Mouse (Mus musculus) intestine, embryonic 14.5 days (tissue): ENCODE data around the gene H13. TPM values are rescaled to one million over a fixed set of nuclear protein-coding genes. Genes with fewer than 3 reads are reported as not detected.

Experiments used
- ATAC-seq: fragments of 200-750 bp; cut with Nextera tagmentation; replicated peaks from 2 replicates; pipeline ENCODE4 v1.8.0; 2017; ENCODE audit warnings: low read depth, moderate number of reproducible peaks, moderate TSS enrichment, moderate library complexity; ENCODE audit not compliant: low FRiP score, low TSS enrichment
- DNase-seq: peaks from one replicate; pipeline ENCODE4 v3.0.0-alpha.2; 2018; ENCODE audit warnings: low spot score
- H3K27ac ChIP-seq: fragments of 300-500 bp; sonication (generic); 2 replicates; pipeline ENCODE4 v1.5.1; 2014; ENCODE audit warnings: low read depth, mild to moderate bottlenecking, control low read depth
- H3K27me3 ChIP-seq: fragments of 300-500 bp; sonication (generic); replicated peaks from 2 replicates; pipeline ENCODE4 v1.6.1; 2014; ENCODE audit warnings: low read length, control low read depth; ENCODE audit not compliant: control insufficient read depth, insufficient read depth
- H3K36me3 ChIP-seq: fragments of 300-500 bp; sonication (generic); 2 replicates; pipeline ENCODE4 v1.6.1; 2014; ENCODE audit warnings: low read length, control low read depth; ENCODE audit not compliant: control insufficient read depth, insufficient read depth
- H3K4me1 ChIP-seq: fragments of 300-500 bp; sonication (generic); replicated peaks from 2 replicates; pipeline ENCODE4 v1.6.1; 2014; ENCODE audit warnings: low read length, control low read depth, mixed read lengths; ENCODE audit not compliant: control insufficient read depth, insufficient read depth
- H3K4me2 ChIP-seq: fragments of 300-500 bp; sonication (generic); 2 replicates; pipeline ENCODE4 v1.6.1; 2014; ENCODE audit warnings: low read length
- H3K4me3 ChIP-seq: fragments of 300-500 bp; sonication (generic); 2 replicates; pipeline ENCODE4 v1.5.1; 2014; ENCODE audit warnings: low read depth, low read length, control low read depth, mixed read lengths
- H3K9ac ChIP-seq: fragments of 300-500 bp; sonication (generic); 2 replicates; pipeline ENCODE4 v1.6.1; 2014; ENCODE audit warnings: mild to moderate bottlenecking, low read length
- H3K9me3 ChIP-seq: fragments of 300-500 bp; sonication (generic); 2 replicates; pipeline ENCODE4 v1.6.1; 2016; ENCODE audit warnings: low read length, control low read depth; ENCODE audit not compliant: control insufficient read depth
- WGBS: fragments of 180-500 bp; shearing (Covaris S2); extraction: QIAGEN DNeasy Blood & Tissue Kit; methylation state at CpG from one replicate; pipeline ENCODE4 v1.1.7; 2014; 5-methylcytosine and 5-hydroxymethylcytosine counted together
- polyA plus RNA-seq: library from polyadenylated mRNA; unstranded; fragments of >200 nt; fragmentation: Nextera tagmentation; extraction: Ambion mirVana; gene quantifications from 2 replicates; pipeline ENCODE4 v1.2.1, GENCODE M21; 2014

Gene H13
- polyA plus RNA-seq, 1 experiment from 2014 or later = 113 TPM

- no peak for ATAC-seq
- 59% methylated on average over 9 of the region's 9 CpGs for WGBS
- DNase-seq = no peak
Observed at GRCm38 (mm10) chr2:152670983-152671641, 1.9 kb downstream of the H13 start.

DNA sequence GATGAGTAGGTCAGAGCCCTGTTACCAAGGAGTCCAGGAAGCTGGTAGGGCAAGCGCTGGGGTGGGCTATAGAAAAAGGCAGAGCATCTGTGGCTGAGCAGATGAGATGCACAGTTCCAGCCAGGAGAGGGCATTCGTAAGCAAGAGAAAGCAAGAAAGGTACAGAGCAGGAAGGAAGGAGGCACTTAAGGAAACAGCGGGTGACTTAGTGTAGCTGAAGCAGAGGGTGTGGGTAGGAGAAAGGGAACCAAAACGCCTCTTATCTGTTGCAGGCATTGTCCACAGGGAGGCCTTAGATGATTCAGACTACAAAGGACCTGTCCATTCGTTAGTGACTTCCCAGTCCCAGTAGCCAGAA is 2.4 kb downstream of the H13 start:
- no peaks in the 10 kb centered on the region for H3K9me3 ChIP-seq
- peak overlapping the region; percentile 85 for H3K4me3 ChIP-seq
- peak; percentile 73 for DNase-seq
- H3K4me1 ChIP-seq = peaks cover 19% of the 10 kb centered on the region
- H3K9ac ChIP-seq = no peak overlapping the region
- H3K27me3 ChIP-seq = no peaks in the 10 kb centered on the region
- WGBS = 38% methylated on average over 5 of the region's 5 CpGs
- H3K27ac ChIP-seq = no peak overlapping the region
- peaks cover 36% of the 10 kb centered on the region for H3K36me3 ChIP-seq
- 0 out of 2 replicates have a peak, but pooled peaks have one; percentile 16 for ATAC-seq
- peak overlapping the region; percentile 88 for H3K4me2 ChIP-seq

More at GRCm38 (mm10) chr2:152670983-152671641, 1.9 kb downstream of the H13 start:
- Histone ChIP-seq H3K27me3 (no peaks in the 10 kb centered on the region), H3K9ac (peak overlapping the region; percentile 96), H3K4me2 (peak overlapping the region; percentile 88), H3K27ac (peak overlapping the region; percentile 95; the same call in 1 of the 2 replicates), H3K4me3 (peak overlapping the region; percentile 85), H3K9me3 (no peaks in the 10 kb centered on the region), H3K36me3 (peaks cover 31% of the 10 kb centered on the region), H3K4me1 (peaks cover 19% of the 10 kb centered on the region)

DNA sequence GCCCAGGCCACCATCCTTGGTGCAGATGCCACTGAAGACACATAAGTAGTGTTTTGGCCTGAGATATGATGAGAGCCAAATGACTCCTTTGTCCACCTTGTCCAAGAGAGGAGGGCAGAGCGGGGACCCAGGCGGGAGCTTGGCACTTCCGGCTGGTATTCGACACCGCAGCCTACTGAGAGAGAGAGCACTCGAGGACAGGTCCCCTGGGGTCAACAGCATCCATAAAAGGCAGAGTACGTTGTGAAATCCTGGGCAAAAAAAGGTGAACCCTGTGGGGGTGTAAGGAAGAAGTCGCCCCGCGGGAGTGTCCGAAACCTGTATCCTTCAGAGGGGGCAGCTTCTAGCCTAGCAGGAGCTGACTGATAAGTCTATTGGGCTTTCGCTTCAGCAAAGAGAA is 2.9 kb downstream of the H13 start:
- ATAC-seq = no peak
- H3K27ac ChIP-seq = no peak overlapping the region
- no peak overlapping the region for H3K9ac ChIP-seq
- peaks cover 42% of the 10 kb centered on the region for H3K36me3 ChIP-seq
- WGBS = 83% methylated on average over 12 of the region's 12 CpGs
- H3K4me3 ChIP-seq = peak overlapping the region; percentile 85
- H3K4me1 ChIP-seq = peaks cover 19% of the 10 kb centered on the region
- no peaks in the 10 kb centered on the region for H3K27me3 ChIP-seq
- DNase-seq = no peak
- H3K4me2 ChIP-seq = peak overlapping the region; percentile 88
- H3K9me3 ChIP-seq = no peaks in the 10 kb centered on the region

- no peak for ATAC-seq
- no peak for DNase-seq
- Histone ChIP-seq H3K27me3 (no peaks in the 10 kb centered on the region), H3K27ac (no peak overlapping the region), H3K4me1 (peaks cover 19% of the 10 kb centered on the region), H3K9ac (no peak overlapping the region), H3K9me3 (no peaks in the 10 kb centered on the region), H3K4me2 (no peak overlapping the region), H3K36me3 (peaks cover 60% of the 10 kb centered on the region), H3K4me3 (no peak overlapping the region)
- 76% methylated on average over 11 of the region's 11 CpGs for WGBS
Observed at GRCm38 (mm10) chr2:152674148-152674547, 4.9 kb downstream of the H13 start.

DNA sequence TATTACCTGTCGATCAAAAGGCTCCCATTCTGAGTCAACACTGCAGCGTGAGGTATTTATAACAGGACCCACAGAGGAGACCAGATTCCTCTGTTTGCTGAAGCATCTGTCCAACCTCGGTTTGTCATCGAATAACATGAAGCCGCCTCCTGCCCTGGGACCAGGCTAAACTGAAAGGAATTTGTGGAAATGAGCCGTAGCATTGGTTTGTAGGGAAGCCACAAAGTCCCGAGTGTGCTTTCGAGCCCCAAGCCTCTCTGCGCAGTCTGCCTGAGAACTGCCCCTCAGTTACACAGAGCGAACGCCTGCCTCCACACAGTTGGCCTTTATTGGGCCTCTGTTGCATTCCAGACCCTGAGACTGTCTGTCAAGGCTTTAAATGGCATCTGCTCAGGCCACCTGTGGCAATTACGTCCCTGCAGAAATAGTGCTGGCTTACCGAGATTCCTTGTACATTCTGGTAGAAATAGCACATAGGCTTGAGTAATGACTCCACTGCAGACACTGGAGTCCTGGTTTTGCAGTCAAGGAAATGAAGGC is 6.1 kb downstream of the H13 start:
- peaks cover 19% of the 10 kb centered on the region for H3K4me1 ChIP-seq
- peaks cover 72% of the 10 kb centered on the region for H3K36me3 ChIP-seq
- DNase-seq = no peak

GRCm38 (mm10) chr2:152678302-152678701 is 9.0 kb downstream of the H13 start:
- H3K9me3 ChIP-seq = no peaks in the 10 kb centered on the region
- H3K36me3 ChIP-seq = peaks cover 91% of the 10 kb centered on the region
- DNase-seq (no peak), ATAC-seq (peak; percentile 18; the same call in 1 of the 2 replicates)
- no peaks in the 10 kb centered on the region for H3K27me3 ChIP-seq
- WGBS = 55% methylated on average over 3 of the region's 3 CpGs
- H3K4me3 ChIP-seq = no peak overlapping the region
- H3K4me1 ChIP-seq = no peaks in the 10 kb centered on the region
- H3K27ac ChIP-seq = no peak overlapping the region
- H3K4me2 ChIP-seq = no peak overlapping the region
- no peak overlapping the region for H3K9ac ChIP-seq

More for the DNA sequence above, 6.1 kb downstream of the H13 start:
- WGBS = 76% methylated on average over 13 of the region's 13 CpGs
- H3K4me3 ChIP-seq = no peak overlapping the region
- H3K9ac ChIP-seq = no peak overlapping the region
- no peak overlapping the region for H3K27ac ChIP-seq
- no peaks in the 10 kb centered on the region for H3K27me3 ChIP-seq
- H3K9me3 ChIP-seq = no peaks in the 10 kb centered on the region
- H3K4me2 ChIP-seq = no peak overlapping the region
- no peak for ATAC-seq

GRCm38 (mm10) chr2:152678925-152679324 is 9.7 kb downstream of the H13 start:
- WGBS = 89% methylated on average over 5 of the region's 5 CpGs
- Histone ChIP-seq H3K4me1 (no peaks in the 10 kb centered on the region), H3K36me3 (peaks cover 97% of the 10 kb centered on the region), H3K4me2 (no peak overlapping the region), H3K9me3 (no peaks in the 10 kb centered on the region), H3K4me3 (no peak overlapping the region), H3K27ac (no peak overlapping the region), H3K9ac (no peak overlapping the region), H3K27me3 (no peaks in the 10 kb centered on the region)
- DNase-seq = no peak
- no peak for ATAC-seq

DNA sequence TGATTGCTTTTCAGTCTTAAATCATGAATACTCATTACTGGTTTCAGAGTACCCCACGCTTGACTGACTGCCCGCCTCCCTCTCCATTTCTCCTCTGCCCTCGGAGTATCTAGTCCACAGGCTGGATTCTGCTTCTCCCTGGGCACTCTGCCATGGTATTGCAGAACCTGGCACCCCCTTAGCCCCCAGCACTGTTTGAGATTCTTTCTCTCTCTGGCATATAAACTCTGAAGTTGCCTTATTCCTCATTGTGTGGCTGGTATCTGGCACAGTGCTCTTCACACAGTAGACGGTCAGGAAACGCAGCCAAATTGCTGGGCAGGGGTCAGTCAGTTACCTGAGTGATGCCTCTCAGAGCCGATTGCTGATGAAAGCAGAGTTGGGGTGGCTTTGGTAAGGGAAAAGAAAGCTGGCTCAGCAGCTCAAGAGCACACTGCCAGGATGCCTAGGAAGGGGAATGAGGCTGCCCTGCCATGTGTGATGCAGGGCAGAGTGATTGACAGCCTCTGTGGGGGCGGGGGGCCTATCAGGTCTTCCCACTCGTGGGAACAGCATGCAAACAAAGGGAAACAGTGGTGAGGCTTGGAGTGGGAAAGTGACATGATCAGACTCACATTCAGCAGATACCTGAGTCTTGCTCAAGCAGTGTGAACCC is 10.6 kb downstream of the H13 start:
- DNase-seq (no peak), ATAC-seq (no peak)
- H3K4me1 ChIP-seq = no peaks in the 10 kb centered on the region
- H3K4me2 ChIP-seq = no peak overlapping the region
- H3K4me3 ChIP-seq = no peak overlapping the region
- H3K9me3 ChIP-seq = no peaks in the 10 kb centered on the region
- H3K9ac ChIP-seq = no peak overlapping the region
- 85% methylated on average over 8 of the region's 8 CpGs for WGBS
- H3K27me3 ChIP-seq = no peaks in the 10 kb centered on the region
- peaks cover 99% of the 10 kb centered on the region for H3K36me3 ChIP-seq
- no peak overlapping the region for H3K27ac ChIP-seq
